Mouse (Mus musculus): ENCODE measurements at regions not wholly inside any gene's neighbourhood (a gene's known extent, or its start where the extent isn't known, plus 50 kb on each side); places are given as distances from the start of the nearest gene placed in this dataset.

DNA sequence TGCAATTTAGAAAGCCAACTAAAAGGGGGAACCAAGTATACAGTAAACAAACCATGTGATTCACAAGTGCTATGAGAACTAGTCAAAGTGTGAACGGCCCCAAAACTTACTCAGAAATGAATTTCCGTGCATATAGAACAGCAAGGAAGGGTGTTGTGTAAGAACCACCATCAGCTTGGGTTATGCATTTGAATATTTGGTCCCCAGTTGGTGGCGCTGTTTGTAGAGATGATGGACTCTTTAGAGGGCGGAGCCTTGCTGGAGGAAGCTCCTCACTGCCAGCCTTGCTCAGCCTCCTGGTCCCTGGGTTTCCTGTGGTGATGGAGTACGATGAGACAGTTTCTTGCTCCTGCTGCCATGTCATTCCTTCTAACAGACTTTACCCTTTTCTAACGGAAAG, 556.7 kb upstream of the Adgrl2 start:
- TF ChIP-seq CTCF (IDR thresholded peaks at IDR 0.05) = peak; percentile 50
- H3K27me3 ChIP-seq = no peaks in the 10 kb centered on the region
- in situ Hi-C loops (cut with MboI; ENCODE audit: low pct_unique_long_range_greater_than_20kb) = no loop called here
- CTCF ChIA-PET = no interaction called here
- no peak for DNase-seq (ENCODE audit: low read depth, low spot score)
- POLR2A ChIA-PET = no interaction called here
- no peak for ATAC-seq

DNA sequence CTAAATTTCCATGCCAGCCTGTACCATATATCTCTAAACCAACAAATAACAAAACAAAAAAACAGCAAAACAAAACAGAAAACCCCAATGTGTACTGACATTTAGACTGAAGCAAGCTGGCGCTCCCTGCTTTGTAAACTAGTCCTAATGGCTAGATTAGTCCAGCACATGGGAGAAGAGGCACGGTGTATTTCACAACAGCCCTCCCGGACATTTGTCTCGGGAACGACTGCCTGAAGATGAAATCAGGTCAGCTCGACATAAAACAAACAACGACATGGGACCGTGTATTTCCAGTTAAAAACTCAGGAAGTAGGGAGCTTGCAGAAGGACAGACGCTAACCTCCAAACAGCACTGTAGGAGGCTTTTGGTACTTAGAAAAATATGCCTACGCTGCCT, 555.9 kb upstream of the Adgrl2 start:
- in situ Hi-C loops (cut with MboI; ENCODE audit: low pct_unique_long_range_greater_than_20kb) = no loop called here
- no peak for TF ChIP-seq CTCF (IDR thresholded peaks at IDR 0.05)
- DNase-seq (ENCODE audit: low read depth, low spot score) (no peak), ATAC-seq (no peak)
- ChIA-PET CTCF (interaction anchor here (1.4 to 2.1 kb wide), 2 partner anchors 8 to 16 kb away, joined by 4 to 8 read pairs; no protein-coding TSS in a partner anchor), POLR2A (no interaction called here)
- no peaks in the 10 kb centered on the region for H3K27me3 ChIP-seq

DNA sequence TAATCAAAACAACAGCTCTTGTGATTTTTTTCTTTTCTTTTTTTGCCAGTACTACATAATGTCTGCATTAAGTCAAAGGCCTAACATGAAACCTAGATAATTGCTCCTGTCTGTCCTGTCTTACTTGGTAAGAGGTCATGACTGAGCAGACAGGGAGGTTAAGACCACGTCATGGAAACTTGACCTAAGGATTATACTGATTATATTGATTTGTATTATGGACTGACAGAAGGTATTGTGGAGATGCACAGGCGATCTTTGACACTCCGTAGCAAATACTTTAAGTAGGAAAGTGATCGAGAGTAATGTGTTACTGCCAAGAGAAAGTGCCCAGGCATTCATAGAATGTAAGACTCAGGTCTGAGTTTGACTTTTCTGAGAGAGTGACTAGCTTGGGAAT, 543.8 kb upstream of the Adgrl2 start:
- no peak for DNase-seq (ENCODE audit: low read depth, low spot score)
- ChIA-PET CTCF (interaction anchor here (1.3 kb wide), 1 partner anchor 13 kb away, joined by 3 read pairs; no protein-coding TSS in a partner anchor), POLR2A (no interaction called here)
- no peaks in the 10 kb centered on the region for H3K27me3 ChIP-seq
- TF ChIP-seq CTCF (IDR thresholded peaks at IDR 0.05) = no peak
- ATAC-seq = no peak
- in situ Hi-C loops (cut with MboI; ENCODE audit: low pct_unique_long_range_greater_than_20kb) = no loop called here

DNA sequence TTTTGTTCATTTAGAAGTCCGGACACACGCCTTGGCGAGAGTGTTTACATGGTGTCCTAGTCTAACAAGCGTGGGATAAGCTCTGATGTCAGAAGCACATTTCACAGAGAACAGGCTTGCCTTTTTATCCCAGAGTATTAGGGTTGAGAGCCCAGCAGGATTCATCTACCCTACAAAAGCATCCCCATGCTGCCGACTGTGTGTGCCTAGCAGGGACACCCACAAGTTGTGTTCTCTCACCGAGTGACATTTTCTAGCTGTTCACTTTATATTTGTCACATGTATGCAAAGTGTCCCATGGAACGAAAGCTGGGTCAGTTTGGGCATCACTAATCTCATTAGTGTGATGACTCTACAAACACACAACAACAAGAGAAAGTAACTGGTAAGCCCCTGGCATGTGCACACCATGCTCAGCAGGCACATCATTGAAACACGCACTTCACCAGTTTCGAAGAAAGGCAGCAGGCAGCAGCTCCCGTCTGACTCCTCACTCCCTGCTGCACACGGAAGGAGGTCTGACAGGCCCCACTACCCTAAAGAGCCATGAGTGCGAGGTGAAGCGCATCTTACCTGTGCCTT, 539.8 kb upstream of the Adgrl2 start:
- ChIA-PET CTCF (interaction anchor here (0.7 to 2.1 kb wide), 3 partner anchors 11 to 21 kb away, joined by 3 to 4 read pairs (median 3); no protein-coding TSS in a partner anchor), POLR2A (no interaction called here)
- H3K27me3 ChIP-seq = no peaks in the 10 kb centered on the region
- no peak for TF ChIP-seq CTCF (IDR thresholded peaks at IDR 0.05)
- ATAC-seq = no peak
- in situ Hi-C loops (cut with MboI; ENCODE audit: low pct_unique_long_range_greater_than_20kb) = no loop called here
- DNase-seq (ENCODE audit: low read depth, low spot score) = no peak

DNA sequence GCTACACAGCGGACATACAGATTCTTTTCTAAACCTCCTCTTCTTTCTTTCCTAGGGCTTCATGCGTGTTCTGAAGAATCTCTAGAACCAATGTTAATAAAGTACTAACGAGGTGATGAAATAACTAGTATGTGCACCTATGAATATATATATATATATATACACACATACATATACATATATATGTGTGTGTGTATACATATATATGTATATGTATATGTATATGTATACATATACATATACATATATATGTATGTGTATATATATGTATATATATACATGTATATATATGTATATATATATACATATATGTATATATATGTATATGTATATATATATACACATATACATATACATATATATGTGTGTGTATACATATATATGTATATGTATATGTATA, 536.2 kb upstream of the Adgrl2 start:
- ATAC-seq (no peak), DNase-seq (ENCODE audit: low read depth, low spot score) (no peak)
- CTCF ChIA-PET = no interaction called here
- in situ Hi-C loops (cut with MboI; ENCODE audit: low pct_unique_long_range_greater_than_20kb) = no loop called here
- no peak for TF ChIP-seq CTCF (IDR thresholded peaks at IDR 0.05)
- H3K27me3 ChIP-seq = no peaks in the 10 kb centered on the region
- POLR2A ChIA-PET = no interaction called here

DNA sequence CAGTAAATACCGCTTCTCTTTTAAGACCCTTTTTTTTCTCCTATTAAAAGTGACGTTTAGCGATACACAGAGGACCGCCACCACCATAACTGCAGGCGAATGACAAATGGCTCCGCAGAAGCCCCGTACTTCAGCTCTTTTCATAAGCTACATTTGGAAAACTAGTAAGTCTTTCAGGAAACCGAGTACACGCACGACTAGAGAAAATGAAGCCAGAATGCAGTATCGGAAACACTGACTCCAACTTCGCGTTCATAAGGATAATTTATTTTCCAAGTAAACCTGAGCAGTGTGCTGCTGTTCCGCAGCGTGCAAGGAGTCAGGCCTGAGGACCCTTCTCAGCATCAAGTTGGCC, 529.2 kb upstream of the Adgrl2 start:
- in situ Hi-C loops (cut with MboI; ENCODE audit: low pct_unique_long_range_greater_than_20kb) = no loop called here
- ChIA-PET POLR2A (no interaction called here), CTCF (interaction anchor here (1.2 kb wide), 1 partner anchor 11 kb away, joined by 3 read pairs; no protein-coding TSS in a partner anchor)
- H3K27me3 ChIP-seq = no peaks in the 10 kb centered on the region
- TF ChIP-seq CTCF (IDR thresholded peaks at IDR 0.05) = no peak
- DNase-seq (ENCODE audit: low read depth, low spot score) (no peak), ATAC-seq (no peak)

DNA sequence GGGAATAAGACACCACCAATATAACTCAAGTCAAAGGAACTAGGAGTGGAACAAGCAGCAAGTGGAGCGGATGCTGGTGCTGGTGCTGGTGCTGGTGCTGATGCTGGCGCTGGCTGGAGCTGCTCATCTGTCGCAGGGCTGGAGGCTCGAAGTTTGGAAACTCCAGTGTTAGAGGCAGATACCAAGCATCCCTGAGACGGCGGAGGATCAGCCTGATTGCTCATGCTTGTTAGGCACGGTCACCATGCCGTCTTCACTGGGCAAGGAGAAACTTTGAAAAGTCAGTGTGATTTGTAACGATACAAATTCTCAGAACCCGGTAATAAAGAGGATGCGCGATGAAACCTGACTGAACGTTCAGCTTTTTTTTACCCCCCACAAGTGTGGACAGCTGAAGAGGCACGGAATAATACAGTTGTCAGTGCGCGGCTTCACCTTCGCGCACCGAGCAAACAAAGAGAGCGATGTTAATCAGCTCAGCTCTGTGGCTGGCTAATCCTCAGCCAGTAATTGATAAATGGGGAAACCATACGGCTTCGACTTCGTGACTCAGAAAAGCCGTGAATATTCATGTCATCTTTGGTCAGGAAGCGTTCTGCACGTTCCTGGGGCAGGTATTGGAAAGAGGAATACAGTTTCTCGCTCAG, 528.7 kb upstream of the Adgrl2 start:
- ATAC-seq (no peak), DNase-seq (ENCODE audit: low read depth, low spot score) (no peak)
- ChIA-PET CTCF (interaction anchor here (1.2 kb wide), 1 partner anchor 11 kb away, joined by 3 read pairs; no protein-coding TSS in a partner anchor), POLR2A (no interaction called here)
- in situ Hi-C loops (cut with MboI; ENCODE audit: low pct_unique_long_range_greater_than_20kb) = no loop called here
- H3K27me3 ChIP-seq = no peaks in the 10 kb centered on the region
- TF ChIP-seq CTCF (IDR thresholded peaks at IDR 0.05) = no peak

DNA sequence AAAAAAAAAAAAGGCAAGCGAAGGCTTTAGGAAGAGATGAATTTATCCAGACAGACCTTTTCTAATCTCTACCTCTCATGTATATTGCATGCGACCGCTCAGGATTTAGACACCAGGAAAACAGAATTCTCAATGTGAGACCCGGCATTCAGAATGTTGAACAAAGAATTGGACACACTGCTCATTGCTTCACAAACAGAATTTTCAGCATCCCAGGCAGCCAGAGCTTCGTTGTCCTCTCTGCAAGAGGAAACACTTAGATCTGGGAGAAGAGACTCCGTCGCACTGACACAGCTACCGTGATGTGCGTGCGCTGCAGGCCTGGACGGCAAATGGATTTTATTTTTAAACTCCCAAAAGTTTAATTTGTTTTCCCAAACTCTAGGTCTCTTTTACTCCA, 527.2 kb upstream of the Adgrl2 start:
- ChIA-PET POLR2A (no interaction called here), CTCF (interaction anchor here (1.1 kb wide), 1 partner anchor 8 kb away, joined by 3 read pairs; no protein-coding TSS in a partner anchor)
- DNase-seq (ENCODE audit: low read depth, low spot score) (no peak), ATAC-seq (no peak)
- in situ Hi-C loops (cut with MboI; ENCODE audit: low pct_unique_long_range_greater_than_20kb) = no loop called here
- H3K27me3 ChIP-seq = no peaks in the 10 kb centered on the region
- no peak for TF ChIP-seq CTCF (IDR thresholded peaks at IDR 0.05)

DNA sequence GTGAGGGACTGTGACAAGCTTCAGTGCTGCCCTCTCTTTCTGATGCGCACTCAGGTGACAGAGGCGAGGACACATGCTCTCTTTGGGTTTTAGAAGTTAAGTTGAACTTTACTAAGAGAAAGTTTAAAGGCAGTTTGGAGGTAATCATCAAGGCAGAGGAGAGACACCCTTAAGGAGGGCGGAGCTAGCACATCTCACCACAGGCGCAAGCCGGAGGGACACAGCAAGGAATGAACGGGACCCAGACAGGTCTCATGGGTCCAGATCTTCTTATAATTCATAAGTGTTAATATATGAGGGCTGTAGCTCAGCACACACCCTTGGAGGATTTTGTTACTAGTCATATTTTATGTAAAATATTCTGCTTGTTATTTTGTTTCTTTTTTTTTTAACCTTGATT, 518.8 kb upstream of the Adgrl2 start:
- CTCF ChIA-PET = interaction anchor here (1.2 kb wide), 2 partner anchors 9 to 20 kb away, joined by 3 read pairs; no protein-coding TSS in a partner anchor
- DNase-seq (ENCODE audit: low read depth, low spot score) (no peak), ATAC-seq (no peak)
- POLR2A ChIA-PET = no interaction called here
- TF ChIP-seq CTCF (IDR thresholded peaks at IDR 0.05) = no peak
- no peaks in the 10 kb centered on the region for H3K27me3 ChIP-seq
- in situ Hi-C loops (cut with MboI; ENCODE audit: low pct_unique_long_range_greater_than_20kb) = no loop called here

DNA sequence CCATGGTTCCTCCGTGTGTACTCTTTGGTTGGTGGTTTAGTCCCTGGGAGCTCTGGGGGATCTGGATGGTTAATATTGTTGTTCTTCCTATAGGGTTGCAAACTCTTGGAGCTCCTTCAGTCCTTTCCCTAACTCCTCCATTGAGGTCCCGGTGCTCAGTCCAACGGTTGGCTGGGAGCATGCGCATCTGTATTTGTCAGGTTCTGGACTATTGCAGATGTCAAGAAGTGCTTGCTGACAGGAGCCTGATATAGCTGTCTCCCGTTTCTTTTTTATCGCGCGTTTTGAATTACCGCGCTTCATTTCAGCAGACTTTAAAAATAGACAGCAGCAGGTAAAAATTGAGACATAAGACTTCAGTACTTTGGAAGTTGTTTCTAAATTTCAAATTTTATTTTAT, 518.3 kb upstream of the Adgrl2 start:
- ATAC-seq (no peak), DNase-seq (ENCODE audit: low read depth, low spot score) (no peak)
- in situ Hi-C loops (cut with MboI; ENCODE audit: low pct_unique_long_range_greater_than_20kb) = no loop called here
- ChIA-PET POLR2A (no interaction called here), CTCF (interaction anchor here (1.2 kb wide), 1 partner anchor 9 kb away, joined by 3 read pairs; no protein-coding TSS in a partner anchor)
- no peaks in the 10 kb centered on the region for H3K27me3 ChIP-seq
- no peak for TF ChIP-seq CTCF (IDR thresholded peaks at IDR 0.05)

DNA sequence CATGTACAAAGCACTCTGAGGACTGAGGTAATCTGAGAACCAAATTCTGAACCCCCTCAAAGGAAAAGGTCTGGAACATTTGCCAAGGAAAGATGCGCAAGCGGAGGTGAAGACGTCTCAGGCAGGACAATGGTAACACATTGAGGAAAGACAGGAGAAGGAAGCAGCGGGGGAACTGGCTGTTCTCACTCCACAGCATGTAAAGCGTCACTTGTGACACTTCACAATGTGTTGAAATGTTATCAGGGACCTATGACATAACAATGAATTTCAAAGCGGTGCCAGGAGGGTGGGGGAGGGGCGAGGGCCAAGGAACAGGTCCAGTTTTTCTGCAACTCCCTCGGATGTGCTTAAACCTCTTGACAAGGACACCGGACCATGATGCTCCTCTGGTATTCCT, 515.3 kb upstream of the Adgrl2 start:
- in situ Hi-C loops (cut with MboI; ENCODE audit: low pct_unique_long_range_greater_than_20kb) = no loop called here
- no peak for ATAC-seq
- no peak for TF ChIP-seq CTCF (IDR thresholded peaks at IDR 0.05)
- ChIA-PET CTCF (no interaction called here), POLR2A (interaction anchor here (0.6 kb wide), 1 partner anchor 1226 kb away, joined by 3 read pairs; no protein-coding TSS in a partner anchor)
- no peaks in the 10 kb centered on the region for H3K27me3 ChIP-seq
- no peak for DNase-seq (ENCODE audit: low read depth, low spot score)
